Mouse (Mus musculus) spleen, adult 12 weeks (tissue): ENCODE data around the gene Cep19.

Experiments
- DNase-seq: peaks from one replicate; pipeline ENCODE4 v3.0.0; 2022; ENCODE audit warnings: low spot score

Cep19 gene

GRCm38 (mm10) chr16:32107342-32108045 is 7.9 kb downstream of the Cep19 start:
- DNase-seq = no peak

- no peak for DNase-seq
Observed at GRCm38 (mm10) chr16:32108170-32108569, 8.6 kb downstream of the Cep19 start.

- DNase-seq = no peak
Observed at GRCm38 (mm10) chr16:32108578-32108977, 9.0 kb downstream of the Cep19 start.

GRCm38 (mm10) chr16:32110951-32111699 is 11.5 kb downstream of the Cep19 start:
- no peak for DNase-seq

- peak; percentile 40 for DNase-seq
Observed at GRCm38 (mm10) chr16:32113541-32114218, 14.1 kb downstream of the Cep19 start.

- no peak for DNase-seq
Observed at GRCm38 (mm10) chr16:32114406-32114805, 14.8 kb downstream of the Cep19 start.

- peak; percentile 75 for DNase-seq
Observed at GRCm38 (mm10) chr16:32114968-32115695, 15.5 kb downstream of the Cep19 start.

GRCm38 (mm10) chr16:32115781-32116180 is 16.2 kb downstream of the Cep19 start:
- DNase-seq = no peak

- DNase-seq = no peak
Observed at GRCm38 (mm10) chr16:32116186-32116585, 16.6 kb downstream of the Cep19 start.

- no peak for DNase-seq
Observed at GRCm38 (mm10) chr16:32120454-32120853, 20.9 kb downstream of the Cep19 start.

GRCm38 (mm10) chr16:32124020-32124419 is 24.4 kb downstream of the Cep19 start:
- no peak for DNase-seq

GRCm38 (mm10) chr16:32124444-32125335 is 25.1 kb downstream of the Cep19 start:
- no peak for DNase-seq

GRCm38 (mm10) chr16:32125364-32125763 is 25.8 kb downstream of the Cep19 start:
- DNase-seq = no peak

- no peak for DNase-seq
Observed at GRCm38 (mm10) chr16:32127046-32127445, 27.4 kb downstream of the Cep19 start.

GRCm38 (mm10) chr16:32129449-32130189 is 30.0 kb downstream of the Cep19 start:
- DNase-seq = no peak

GRCm38 (mm10) chr16:32130190-32130826 is 30.7 kb downstream of the Cep19 start:
- no peak for DNase-seq

GRCm38 (mm10) chr16:32133148-32133547 is 33.5 kb downstream of the Cep19 start:
- DNase-seq = no peak

- DNase-seq = no peak
Observed at GRCm38 (mm10) chr16:32135842-32136357, 36.3 kb downstream of the Cep19 start.

- DNase-seq = no peak
Observed at GRCm38 (mm10) chr16:32138954-32139353, 39.4 kb downstream of the Cep19 start.

GRCm38 (mm10) chr16:32143766-32144165 is 44.2 kb downstream of the Cep19 start:
- DNase-seq = no peak
